Mouse (Mus musculus) spleen, adult 2 months (tissue): ENCODE data around the gene Asprv1.

Source experiments
- CTCF ChIP-seq: fragments of 200-500 bp; IDR thresholded peaks from 2 replicates; pipeline ENCODE4 v1.5.1; 2011; ENCODE audit warnings: mild to moderate bottlenecking, inconsistent platforms; ENCODE audit not compliant: insufficient read depth, insufficient read length, insufficient replicate concordance; ENCODE audit errors: extremely low read depth
- POLR2A ChIP-seq: fragments of 200-500 bp; IDR thresholded peaks from 2 replicates; pipeline ENCODE4 v1.6.1; 2011; ENCODE audit warnings: low read depth, low read length, inconsistent platforms

DNA sequence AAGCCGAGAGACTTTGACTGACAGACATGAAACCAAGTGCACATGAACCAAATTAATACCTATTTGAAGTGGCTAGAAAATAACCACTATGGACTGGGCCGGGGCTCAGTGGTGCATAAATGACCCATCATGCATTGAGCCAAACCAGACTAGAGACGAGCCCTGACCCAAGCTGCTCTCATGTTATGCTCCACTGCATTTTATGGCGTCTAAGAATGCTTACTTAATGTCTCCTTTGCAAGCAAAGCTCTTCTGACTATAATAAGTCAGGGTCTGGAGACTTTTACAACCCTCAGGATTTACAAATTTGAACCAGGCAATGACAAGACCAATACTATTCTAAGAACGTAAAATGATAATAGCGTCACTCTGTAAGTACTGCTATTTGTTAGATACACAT, 50.4 kb downstream of the Asprv1 start:
- no peak for TF ChIP-seq CTCF
- no peak for TF ChIP-seq POLR2A
